Mouse (Mus musculus): ENCODE measurements around the gene Josd2.
A peak's percentile ranks its signal among the peaks of the same experiment; 100 is the strongest.

Josd2 gene

DNA sequence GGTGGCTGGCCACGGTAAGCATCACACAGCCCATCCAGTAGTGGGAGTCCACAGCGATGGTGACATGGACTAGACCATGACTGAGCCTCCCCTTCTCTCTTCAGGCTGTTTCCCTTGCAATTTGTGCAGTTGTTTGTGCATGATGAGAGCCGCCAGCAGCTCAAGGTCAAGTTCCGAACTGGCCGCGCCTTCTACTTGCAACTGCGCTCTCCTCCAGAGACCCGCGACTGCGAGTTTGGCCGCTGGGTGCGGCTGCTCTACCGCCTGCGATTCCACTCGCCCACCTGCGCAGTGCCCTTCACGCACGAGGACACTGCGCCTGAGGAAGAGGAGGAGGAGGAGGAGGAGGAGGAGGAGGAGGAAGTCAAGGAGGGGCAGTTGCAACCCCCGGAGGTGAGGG, 32.3 kb downstream of the Josd2 start:
- no peak for DNase-seq (ENCODE audit: low spot score in 2 of 2)

DNA sequence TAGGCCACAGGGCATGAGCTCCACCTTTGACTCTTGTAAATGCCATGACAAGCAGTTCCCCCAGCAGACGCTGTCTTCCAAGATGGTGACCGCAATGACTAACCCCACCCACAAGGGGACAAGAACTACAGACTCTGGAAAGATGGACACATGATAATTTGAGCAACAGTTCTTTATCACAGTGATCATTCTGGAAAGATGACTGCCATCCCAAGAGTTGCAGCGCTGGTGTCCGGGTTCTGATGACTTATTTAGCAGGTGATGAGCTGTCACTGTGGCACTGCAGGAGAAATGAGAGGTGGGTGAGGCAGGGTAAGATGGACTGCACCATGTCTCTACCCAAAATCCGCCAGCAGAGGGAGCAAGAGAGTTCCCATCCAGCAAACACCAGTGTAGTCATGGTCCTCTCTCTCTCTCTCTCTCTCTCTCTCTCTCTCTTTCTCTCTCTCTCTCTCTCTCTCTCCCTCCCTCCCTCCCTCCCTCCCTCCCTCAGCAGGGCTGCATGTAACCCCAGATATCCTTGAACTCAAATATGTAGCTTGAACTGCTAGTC, 33.9 kb downstream of the Josd2 start:
- peak; percentile 57 to 65 for DNase-seq (ENCODE audit: low spot score in 2 of 2)

GRCm38 (mm10) chr7:44507491-44507890, 39.7 kb downstream of the Josd2 start:
- no peak for DNase-seq (ENCODE audit: low spot score in 2 of 2)

DNA sequence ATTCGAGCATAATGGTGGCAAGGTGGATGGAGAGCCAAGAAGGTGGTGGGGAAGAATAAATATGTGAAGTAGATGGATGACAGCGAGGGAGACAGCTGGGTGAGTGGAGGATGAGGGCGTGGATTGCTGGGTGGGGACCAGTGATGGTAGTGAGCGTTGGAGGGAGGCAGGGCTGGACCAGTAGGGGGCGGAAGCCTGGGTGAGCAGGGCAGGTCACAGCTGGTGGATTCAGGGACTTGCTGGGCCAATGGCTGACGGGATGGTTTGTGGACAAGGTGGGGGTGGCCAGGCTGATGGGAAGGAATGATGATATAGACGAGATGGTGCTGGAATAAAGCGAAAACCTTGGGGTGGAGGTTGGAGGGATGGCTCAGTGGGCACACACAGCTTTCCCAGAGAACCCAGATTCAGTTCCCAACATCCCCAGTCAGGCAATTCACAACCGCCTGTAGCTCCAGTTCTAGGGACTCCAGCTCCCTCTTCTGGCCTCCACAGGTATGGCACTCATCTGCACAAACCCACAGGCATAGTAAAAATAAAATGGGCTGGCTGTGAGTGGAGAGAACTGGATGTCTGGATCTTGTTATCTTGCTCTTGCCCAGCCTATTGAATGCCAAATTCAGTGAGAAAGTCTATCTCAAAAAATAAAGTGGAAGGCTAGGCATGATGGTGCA, 51.6 kb downstream of the Josd2 start:
- no peak for DNase-seq (ENCODE audit: low spot score in 2 of 2)

DNA sequence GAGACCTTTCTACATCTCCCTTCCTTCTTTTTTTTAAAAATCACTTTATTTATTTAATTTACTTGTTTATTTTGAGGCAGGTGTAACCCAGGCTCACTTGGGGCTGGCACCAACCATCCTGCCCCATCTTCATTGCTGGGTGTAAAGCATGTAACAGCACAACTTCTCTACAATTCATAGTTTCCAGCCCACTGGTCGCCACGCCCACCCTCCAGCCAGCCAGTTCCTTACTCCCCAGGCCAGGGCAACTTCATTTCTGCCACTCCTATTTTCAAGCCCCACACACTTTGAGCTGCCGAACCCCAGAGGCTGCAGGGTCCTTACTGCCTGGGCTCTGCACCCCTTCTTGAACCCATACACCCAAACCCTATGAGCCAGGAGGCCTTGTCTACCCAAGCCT, 53.2 kb downstream of the Josd2 start:
- peak in 1 of 2 experiments; percentile 42 for DNase-seq (ENCODE audit: low spot score in 2 of 2)

All from spleen, postnatal 36 days (tissue).